Mouse (Mus musculus): ENCODE data around the gene Cyp4f14. TPM values are rescaled to one million over a fixed set of nuclear protein-coding genes. Genes with fewer than 3 reads are reported as not detected.

Gene Cyp4f14
- polyA plus RNA-seq, 1 experiment from 2014 or later: not detected

DNA sequence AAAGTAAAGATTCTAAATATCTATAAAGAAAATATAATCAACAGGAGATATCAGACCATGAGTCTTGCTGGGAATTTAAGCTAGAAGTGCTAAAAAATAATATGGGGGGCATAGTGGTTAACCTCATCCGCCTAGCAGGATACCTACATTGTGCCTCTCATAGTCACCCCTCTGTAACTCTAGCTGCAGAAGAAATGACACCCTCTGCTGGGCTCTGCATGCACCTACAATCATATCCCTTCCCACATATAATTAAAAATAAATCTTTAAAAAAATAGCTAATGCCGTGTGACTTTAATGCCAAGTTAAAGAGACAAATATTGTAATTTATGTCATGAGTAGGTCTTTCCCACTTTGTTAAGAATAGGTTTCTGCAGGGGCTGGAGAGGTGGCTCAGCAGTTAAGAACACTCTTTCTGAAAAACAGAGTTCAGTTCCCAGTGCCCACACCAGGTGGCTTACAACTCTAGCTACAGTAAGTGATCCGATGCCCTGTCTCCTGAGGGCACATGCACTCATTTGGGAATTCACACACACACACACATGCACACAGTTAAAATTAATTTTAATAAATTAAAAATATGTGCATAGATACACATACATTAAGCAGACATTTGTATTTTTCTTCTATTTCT, 27.4 kb upstream of the Cyp4f14 start:
- Histone ChIP-seq H3K27ac (ENCODE audit: low read depth, low read length) (no peak overlapping the region), H3K9me3 (ENCODE audit: control insufficient read depth, low read length) (no peaks in the 10 kb centered on the region), H3K9ac (ENCODE audit: low read length) (no peak overlapping the region), H3K4me1 (ENCODE audit: control insufficient read depth, insufficient read depth, low read length) (no peaks in the 10 kb centered on the region), H3K4me3 (ENCODE audit: low read depth, low read length) (no peak overlapping the region), H3K4me2 (ENCODE audit: low read depth) (no peak overlapping the region), H3K36me3 (ENCODE audit: control insufficient read depth, insufficient read depth, low read length) (no peaks in the 10 kb centered on the region), H3K27me3 (ENCODE audit: control insufficient read depth, insufficient read depth, low read length) (no peaks in the 10 kb centered on the region)
- WGBS: 70% methylated on average over 3 of the region's 3 CpGs
- ATAC-seq (ENCODE audit: insufficient read depth, low FRiP score, low TSS enrichment) (no peak), DNase-seq (ENCODE audit: low spot score) (no peak)

DNA sequence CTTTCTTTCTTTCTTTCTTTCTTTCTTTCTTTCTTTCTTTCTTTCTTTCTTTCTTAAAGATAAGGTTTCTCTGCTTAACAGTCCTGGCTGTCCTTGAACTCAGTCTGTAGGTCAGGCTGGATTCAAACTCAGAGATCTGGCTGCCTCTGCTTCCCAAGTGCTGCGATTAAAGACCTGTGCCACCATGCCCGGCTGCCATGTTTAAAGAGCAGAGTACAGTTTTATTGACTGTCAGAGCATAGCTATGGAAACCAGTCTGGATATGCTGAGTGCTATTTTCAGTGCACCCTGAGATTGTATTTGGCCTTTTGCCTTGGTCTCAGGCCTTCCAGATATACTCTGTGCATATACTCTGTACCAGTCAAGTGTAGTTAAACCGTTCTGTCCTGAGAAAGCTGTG, 26.5 kb upstream of the Cyp4f14 start:
- no peak for DNase-seq (ENCODE audit: low spot score)
- ATAC-seq (ENCODE audit: insufficient read depth, low FRiP score, low TSS enrichment): no peak
- H3K36me3 ChIP-seq (ENCODE audit: control insufficient read depth, insufficient read depth, low read length): no peaks in the 10 kb centered on the region
- H3K9ac ChIP-seq (ENCODE audit: low read length): no peak overlapping the region
- H3K9me3 ChIP-seq (ENCODE audit: control insufficient read depth, low read length): no peaks in the 10 kb centered on the region
- no peaks in the 10 kb centered on the region for H3K4me1 ChIP-seq (ENCODE audit: control insufficient read depth, insufficient read depth, low read length)
- H3K4me2 ChIP-seq (ENCODE audit: low read depth): no peak overlapping the region
- no peaks in the 10 kb centered on the region for H3K27me3 ChIP-seq (ENCODE audit: control insufficient read depth, insufficient read depth, low read length)
- WGBS: 94% methylated on average over 3 of the region's 3 CpGs
- H3K27ac ChIP-seq (ENCODE audit: low read depth, low read length): no peak overlapping the region
- H3K4me3 ChIP-seq (ENCODE audit: low read depth, low read length): no peak overlapping the region

DNA sequence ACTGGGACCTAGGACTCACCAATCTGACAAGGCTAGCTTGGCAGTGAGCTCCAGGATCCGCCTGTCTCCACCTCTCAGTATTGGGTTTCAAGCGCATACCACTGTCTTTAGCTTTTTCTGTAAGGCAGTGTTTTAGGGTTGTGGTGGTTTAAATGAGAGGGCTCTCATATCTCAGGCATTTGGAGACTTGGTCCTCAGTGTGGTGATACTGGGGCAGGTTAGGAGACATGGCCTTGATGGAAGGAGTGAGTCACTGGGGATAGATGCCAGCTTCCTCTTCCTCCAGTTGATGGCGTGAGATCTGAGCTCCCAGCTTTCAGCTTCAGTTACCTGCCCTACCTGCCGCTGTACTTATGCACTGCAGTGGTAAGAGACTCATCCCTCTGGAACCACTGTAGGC, 22.7 kb upstream of the Cyp4f14 start:
- Histone ChIP-seq H3K4me2 (ENCODE audit: low read depth) (no peak overlapping the region), H3K27ac (ENCODE audit: low read depth, low read length) (no peak overlapping the region), H3K9me3 (ENCODE audit: control insufficient read depth, low read length) (no peaks in the 10 kb centered on the region), H3K36me3 (ENCODE audit: control insufficient read depth, insufficient read depth, low read length) (no peaks in the 10 kb centered on the region), H3K27me3 (ENCODE audit: control insufficient read depth, insufficient read depth, low read length) (no peaks in the 10 kb centered on the region), H3K9ac (ENCODE audit: low read length) (no peak overlapping the region), H3K4me3 (ENCODE audit: low read depth, low read length) (no peak overlapping the region), H3K4me1 (ENCODE audit: control insufficient read depth, insufficient read depth, low read length) (no peaks in the 10 kb centered on the region)
- no peak for ATAC-seq (ENCODE audit: insufficient read depth, low FRiP score, low TSS enrichment)
- WGBS: 90% methylated on average over 4 of the region's 4 CpGs
- DNase-seq (ENCODE audit: low spot score): no peak

DNA sequence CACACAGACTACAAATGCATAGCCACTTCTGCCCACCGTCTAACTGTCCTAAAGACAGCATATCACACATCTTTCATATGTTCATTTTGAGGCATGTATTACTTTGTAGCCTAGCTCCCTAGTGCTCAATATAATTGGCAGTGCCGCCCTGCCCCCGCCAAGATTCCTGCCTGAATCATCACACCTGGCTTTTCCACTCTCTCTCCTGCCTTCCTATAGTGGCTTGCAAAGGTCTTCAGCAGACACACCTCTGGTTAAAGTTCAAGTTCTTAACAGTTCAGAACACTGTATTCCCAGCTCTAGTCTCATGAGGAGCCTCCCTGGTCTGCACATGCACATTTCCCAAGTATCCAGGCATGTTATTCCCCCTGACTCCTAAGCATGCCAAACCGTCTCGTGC, 10.7 kb upstream of the Cyp4f14 start:
- 82% methylated on average over 5 of the region's 5 CpGs for WGBS
- DNase-seq (ENCODE audit: low spot score) (no peak), ATAC-seq (ENCODE audit: insufficient read depth, low FRiP score, low TSS enrichment) (no peak)
- Histone ChIP-seq H3K27ac (ENCODE audit: low read depth, low read length) (no peak overlapping the region), H3K36me3 (ENCODE audit: control insufficient read depth, insufficient read depth, low read length) (no peaks in the 10 kb centered on the region), H3K4me1 (ENCODE audit: control insufficient read depth, insufficient read depth, low read length) (no peaks in the 10 kb centered on the region), H3K9ac (ENCODE audit: low read length) (no peak overlapping the region), H3K4me2 (ENCODE audit: low read depth) (no peak overlapping the region), H3K9me3 (ENCODE audit: control insufficient read depth, low read length) (no peaks in the 10 kb centered on the region), H3K27me3 (ENCODE audit: control insufficient read depth, insufficient read depth, low read length) (no peaks in the 10 kb centered on the region), H3K4me3 (ENCODE audit: low read depth, low read length) (no peak overlapping the region)

DNA sequence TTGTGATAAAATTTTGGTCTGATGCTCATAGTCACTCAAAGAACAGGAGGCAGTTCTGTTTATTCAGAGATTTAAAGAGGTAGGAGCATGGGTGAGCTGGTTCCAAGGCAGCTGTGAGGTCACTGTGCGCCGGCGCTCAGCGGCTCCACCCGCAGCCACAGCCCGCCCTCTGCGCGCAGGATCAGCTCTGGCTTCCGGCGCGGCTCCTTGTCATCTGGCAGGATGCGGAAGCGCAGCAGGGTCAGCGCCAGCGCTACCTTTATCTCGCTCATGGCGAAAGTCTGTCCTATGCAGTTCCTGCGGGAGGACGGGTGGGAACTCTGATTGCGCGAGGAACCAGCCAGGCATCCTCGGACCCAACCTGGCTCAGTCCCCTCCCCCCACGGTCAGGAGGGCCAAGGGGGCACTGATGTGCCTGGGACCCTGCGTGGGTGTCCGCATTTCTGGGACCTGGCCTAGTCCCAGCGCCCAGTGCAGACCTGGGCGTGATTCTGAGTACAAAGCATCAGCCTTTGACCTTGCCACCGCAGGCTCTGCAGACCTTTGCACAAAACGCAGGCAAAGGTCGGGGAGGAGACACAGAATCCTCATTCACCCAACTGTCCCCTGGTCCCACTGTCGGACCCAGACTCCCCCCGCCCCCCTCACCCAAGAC, 7.6 kb upstream of the Cyp4f14 start:
- H3K36me3 ChIP-seq (ENCODE audit: control insufficient read depth, insufficient read depth, low read length): no peaks in the 10 kb centered on the region
- no peaks in the 10 kb centered on the region for H3K4me1 ChIP-seq (ENCODE audit: control insufficient read depth, insufficient read depth, low read length)
- H3K27me3 ChIP-seq (ENCODE audit: control insufficient read depth, insufficient read depth, low read length): no peaks in the 10 kb centered on the region
- DNase-seq (ENCODE audit: low spot score) (peak; percentile 84), ATAC-seq (ENCODE audit: insufficient read depth, low FRiP score, low TSS enrichment) (peak; percentile 84)
- H3K27ac ChIP-seq (ENCODE audit: low read depth, low read length): no peak overlapping the region
- H3K9ac ChIP-seq (ENCODE audit: low read length): peak overlapping the region; percentile 78
- peak overlapping the region; percentile 40 for H3K4me3 ChIP-seq (ENCODE audit: low read depth, low read length)
- no peaks in the 10 kb centered on the region for H3K9me3 ChIP-seq (ENCODE audit: control insufficient read depth, low read length)
- WGBS: 16% methylated on average over 32 of the region's 32 CpGs
- H3K4me2 ChIP-seq (ENCODE audit: low read depth): peak overlapping the region; percentile 72

DNA sequence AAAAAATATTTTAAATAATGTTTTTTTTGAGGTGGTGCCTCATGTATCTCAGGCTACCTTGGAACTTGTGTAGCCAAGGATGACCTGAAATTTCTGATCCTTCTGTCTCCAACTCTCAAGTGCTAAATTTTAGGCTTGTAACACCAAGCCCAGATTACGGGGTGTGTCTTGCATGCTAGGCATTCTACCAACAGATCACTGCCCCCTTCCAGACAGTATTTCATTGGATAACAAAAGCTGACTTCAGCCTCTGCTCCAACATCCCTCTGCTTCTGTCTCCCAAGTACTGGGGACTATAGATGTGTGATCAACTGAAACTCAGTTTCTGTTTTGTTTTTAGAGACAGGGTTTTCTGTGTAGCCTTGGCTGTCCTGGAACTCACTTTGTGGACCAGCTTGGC, 6.5 kb upstream of the Cyp4f14 start:
- no peak overlapping the region for H3K4me3 ChIP-seq (ENCODE audit: low read depth, low read length)
- DNase-seq (ENCODE audit: low spot score) (no peak), ATAC-seq (ENCODE audit: insufficient read depth, low FRiP score, low TSS enrichment) (no peak)
- H3K9ac ChIP-seq (ENCODE audit: low read length): no peak overlapping the region
- H3K4me2 ChIP-seq (ENCODE audit: low read depth): no peak overlapping the region
- H3K27ac ChIP-seq (ENCODE audit: low read depth, low read length): no peak overlapping the region
- no peaks in the 10 kb centered on the region for H3K4me1 ChIP-seq (ENCODE audit: control insufficient read depth, insufficient read depth, low read length)
- no peaks in the 10 kb centered on the region for H3K36me3 ChIP-seq (ENCODE audit: control insufficient read depth, insufficient read depth, low read length)
- no peaks in the 10 kb centered on the region for H3K9me3 ChIP-seq (ENCODE audit: control insufficient read depth, low read length)
- H3K27me3 ChIP-seq (ENCODE audit: control insufficient read depth, insufficient read depth, low read length): no peaks in the 10 kb centered on the region
- 86% methylated on average over 1 of the region's 1 CpGs for WGBS

DNA sequence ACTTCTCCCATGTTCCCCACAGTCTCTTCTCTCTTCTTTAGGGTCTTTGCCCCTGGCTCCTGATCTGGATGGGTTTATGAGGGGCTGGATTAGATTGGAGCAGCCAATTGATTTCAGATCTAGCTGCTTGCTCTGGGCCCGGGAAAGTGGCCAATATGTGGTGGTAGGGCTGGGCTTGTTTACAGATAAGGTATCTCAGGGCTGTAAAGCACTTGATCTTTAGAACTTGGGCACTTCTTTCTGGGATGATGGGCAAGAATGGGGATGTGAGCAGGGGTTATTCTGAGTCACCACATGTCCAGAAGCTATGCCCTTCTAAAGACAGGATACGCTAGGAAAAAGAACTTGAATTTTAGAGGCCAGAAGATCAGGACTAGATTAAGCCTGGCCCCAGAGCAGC, 2.0 kb upstream of the Cyp4f14 start:
- H3K4me1 ChIP-seq (ENCODE audit: control insufficient read depth, insufficient read depth, low read length): no peaks in the 10 kb centered on the region
- no peak for ATAC-seq (ENCODE audit: insufficient read depth, low FRiP score, low TSS enrichment)
- no peaks in the 10 kb centered on the region for H3K9me3 ChIP-seq (ENCODE audit: control insufficient read depth, low read length)

DNA sequence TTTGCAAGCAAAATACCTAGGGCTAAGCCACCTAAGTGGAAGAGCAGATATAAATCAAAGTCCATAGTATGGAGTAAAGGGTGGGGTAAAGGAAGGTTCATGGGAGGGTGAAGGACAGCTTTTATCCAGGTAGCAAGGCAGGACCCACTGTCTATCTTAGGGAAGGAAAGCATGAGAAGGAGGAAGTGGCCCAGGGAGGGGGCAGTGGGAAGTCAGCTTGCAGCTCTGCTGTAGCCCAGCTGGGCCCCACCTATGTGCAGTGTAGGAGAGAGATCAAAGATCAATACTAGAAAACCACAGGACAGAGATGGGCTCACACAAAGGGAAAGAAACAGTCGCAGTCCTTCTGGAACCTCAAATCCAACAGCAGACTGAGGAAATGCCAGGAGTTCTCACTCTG, 1.1 kb downstream of the Cyp4f14 start:
- H3K27ac ChIP-seq (ENCODE audit: low read depth, low read length): no peak overlapping the region
- no peaks in the 10 kb centered on the region for H3K4me1 ChIP-seq (ENCODE audit: control insufficient read depth, insufficient read depth, low read length)
- no peaks in the 10 kb centered on the region for H3K9me3 ChIP-seq (ENCODE audit: control insufficient read depth, low read length)
- no peak for ATAC-seq (ENCODE audit: insufficient read depth, low FRiP score, low TSS enrichment)
- H3K4me3 ChIP-seq (ENCODE audit: low read depth, low read length): no peak overlapping the region
- no peaks in the 10 kb centered on the region for H3K36me3 ChIP-seq (ENCODE audit: control insufficient read depth, insufficient read depth, low read length)
- DNase-seq (ENCODE audit: low spot score): no peak
- no peaks in the 10 kb centered on the region for H3K27me3 ChIP-seq (ENCODE audit: control insufficient read depth, insufficient read depth, low read length)
- WGBS: 87% methylated on average over 1 of the region's 1 CpGs
- H3K9ac ChIP-seq (ENCODE audit: low read length): no peak overlapping the region
- no peak overlapping the region for H3K4me2 ChIP-seq (ENCODE audit: low read depth)

More for the DNA sequence above, 2.0 kb upstream of the Cyp4f14 start:
- H3K4me3 ChIP-seq (ENCODE audit: low read depth, low read length): no peak overlapping the region
- no peak for DNase-seq (ENCODE audit: low spot score)
- H3K36me3 ChIP-seq (ENCODE audit: control insufficient read depth, insufficient read depth, low read length): no peaks in the 10 kb centered on the region
- H3K9ac ChIP-seq (ENCODE audit: low read length): no peak overlapping the region
- no peaks in the 10 kb centered on the region for H3K27me3 ChIP-seq (ENCODE audit: control insufficient read depth, insufficient read depth, low read length)
- no peak overlapping the region for H3K4me2 ChIP-seq (ENCODE audit: low read depth)
- 88% methylated on average over 2 of the region's 2 CpGs for WGBS
- no peak overlapping the region for H3K27ac ChIP-seq (ENCODE audit: low read depth, low read length)

DNA sequence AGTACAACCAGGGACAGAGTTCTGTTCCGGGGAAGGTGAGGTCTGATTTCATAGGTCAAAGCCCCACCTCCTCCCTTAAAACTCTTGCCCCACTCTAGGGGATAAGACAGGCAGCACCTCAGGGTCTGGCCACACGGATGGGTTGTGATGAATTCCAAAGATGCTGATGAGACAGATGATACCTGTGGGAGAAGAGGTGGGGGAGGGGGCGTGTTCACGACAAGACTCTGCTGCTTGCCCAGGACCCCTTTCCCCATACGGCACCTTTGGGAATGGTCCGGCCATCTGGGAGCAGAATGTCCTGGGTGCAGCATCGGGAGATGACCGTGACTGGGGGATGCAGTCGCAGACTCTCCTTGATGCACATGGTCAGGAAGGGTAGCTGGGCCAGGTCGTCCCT, 11.0 kb downstream of the Cyp4f14 start:
- no peak for DNase-seq (ENCODE audit: low spot score)
- 77% methylated on average over 10 of the region's 10 CpGs for WGBS
- no peaks in the 10 kb centered on the region for H3K27me3 ChIP-seq (ENCODE audit: control insufficient read depth, insufficient read depth, low read length)
- no peak overlapping the region for H3K4me3 ChIP-seq (ENCODE audit: low read depth, low read length)
- ATAC-seq (ENCODE audit: insufficient read depth, low FRiP score, low TSS enrichment): no peak
- no peak overlapping the region for H3K9ac ChIP-seq (ENCODE audit: low read length)
- H3K4me1 ChIP-seq (ENCODE audit: control insufficient read depth, insufficient read depth, low read length): no peaks in the 10 kb centered on the region
- H3K9me3 ChIP-seq (ENCODE audit: control insufficient read depth, low read length): no peaks in the 10 kb centered on the region
- no peak overlapping the region for H3K4me2 ChIP-seq (ENCODE audit: low read depth)
- H3K27ac ChIP-seq (ENCODE audit: low read depth, low read length): no peak overlapping the region
- no peaks in the 10 kb centered on the region for H3K36me3 ChIP-seq (ENCODE audit: control insufficient read depth, insufficient read depth, low read length)

Data from neural tube, embryonic 11.5 days (tissue).